Mouse (Mus musculus) lung, postnatal 0 days (tissue): ENCODE data around the gene B230219D22Rik. TPM values are rescaled to one million over a fixed set of nuclear protein-coding genes. Genes with fewer than 3 reads are reported as not detected.

Source experiments
- ATAC-seq: fragments of 200-750 bp; cut with Nextera tagmentation; 2 replicates; pipeline ENCODE4 v1.8.0; 2017; ENCODE audit warnings: moderate library complexity
- DNase-seq: peaks from one replicate; pipeline ENCODE4 v3.0.0-alpha.2; 2016; ENCODE audit warnings: low spot score
- H3K27ac ChIP-seq: fragments of 300-500 bp; sonication (generic); 2 replicates; pipeline ENCODE4 v1.5.1; 2014; ENCODE audit warnings: antibody characterized with exemption, mild to moderate bottlenecking, low read length, mixed read lengths
- H3K27me3 ChIP-seq: fragments of 300-500 bp; sonication (generic); replicated peaks from 2 replicates; pipeline ENCODE4 v1.6.1; 2014; ENCODE audit warnings: low read length, mixed read lengths; ENCODE audit not compliant: insufficient read depth
- H3K36me3 ChIP-seq: fragments of 300-500 bp; sonication (generic); 2 replicates; pipeline ENCODE4 v1.6.1; 2014; ENCODE audit warnings: low read length, mixed read lengths; ENCODE audit not compliant: insufficient read depth
- H3K4me1 ChIP-seq: fragments of 300-500 bp; sonication (generic); 2 replicates; pipeline ENCODE4 v1.6.1; 2014; ENCODE audit warnings: antibody characterized with exemption, low read depth, low read length, mixed read lengths; ENCODE audit not compliant: insufficient read depth
- H3K4me2 ChIP-seq: fragments of 300-500 bp; sonication (generic); replicated peaks from 2 replicates; pipeline ENCODE4 v1.6.1; 2014; ENCODE audit warnings: low read depth, mild to moderate bottlenecking, low read length, moderate library complexity, mixed read lengths
- H3K4me3 ChIP-seq: fragments of 300-500 bp; sonication (generic); 2 replicates; pipeline ENCODE4 v1.5.1; 2014; ENCODE audit warnings: low read depth, low read length
- H3K9ac ChIP-seq: fragments of 300-500 bp; sonication (generic); replicated peaks from 2 replicates; pipeline ENCODE4 v1.6.1; 2014; ENCODE audit warnings: low read depth, mild to moderate bottlenecking
- H3K9me3 ChIP-seq: fragments of 300-500 bp; sonication (generic); 2 replicates; pipeline ENCODE4 v1.6.1; 2016; ENCODE audit warnings: low read length, mixed read lengths
- CTCF ChIP-seq: IDR thresholded peaks from 2 replicates; pipeline ENCODE4 v1.5.1; 2016; ENCODE audit warnings: antibody characterized with exemption, mild to moderate bottlenecking
- EP300 ChIP-seq: IDR thresholded peaks from 2 replicates; pipeline ENCODE4 v1.6.1; 2016; ENCODE audit warnings: antibody characterized with exemption, mild to moderate bottlenecking, control low read depth
- WGBS: fragments of 180-500 bp; shearing (Covaris S2); extraction: QIAGEN DNeasy Blood & Tissue Kit; methylation state at CpG from one replicate; pipeline ENCODE4 v1.1.7; 2014; 5-methylcytosine and 5-hydroxymethylcytosine counted together
- polyA plus RNA-seq: library from polyadenylated mRNA; unstranded; fragments of >200 nt; fragmentation: Nextera tagmentation; extraction: Ambion mirVana; gene quantifications from 2 replicates; pipeline ENCODE4 v1.2.1, GENCODE M21; 2015

Gene B230219D22Rik
- polyA plus RNA-seq, 1 experiment from 2014 or later = 33.9 TPM

DNA sequence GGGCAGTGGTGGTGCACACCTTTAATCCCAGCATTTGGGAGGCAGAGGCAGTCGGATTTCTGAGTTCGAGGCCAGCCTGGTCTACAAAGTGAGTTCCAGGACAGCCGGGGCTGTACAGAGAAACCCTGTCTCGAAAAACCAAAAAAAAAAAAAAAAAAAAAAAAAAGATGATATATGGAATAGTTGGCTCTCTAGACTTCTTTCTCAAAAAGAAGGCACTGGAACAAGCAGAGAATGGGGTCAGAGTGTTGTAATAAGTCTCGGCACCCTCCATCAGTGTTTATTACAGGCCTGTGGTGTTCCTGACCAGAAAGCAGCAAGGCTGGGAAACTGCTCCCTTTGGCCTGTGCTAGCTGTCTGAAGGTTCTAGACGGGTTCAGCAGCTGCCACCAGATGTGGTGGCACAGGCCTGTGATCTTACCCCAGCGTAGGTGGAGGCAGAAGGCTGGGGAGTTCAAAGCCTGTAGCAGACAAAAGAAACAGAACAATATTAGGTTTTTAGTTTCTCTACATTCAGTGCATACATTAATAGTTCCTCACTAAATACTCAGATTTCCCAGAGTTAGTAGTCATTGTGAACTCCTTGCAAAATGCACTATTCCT is 23.1 kb downstream of the B230219D22Rik start:
- no peak overlapping the region for H3K9ac ChIP-seq
- no peak overlapping the region for H3K4me3 ChIP-seq
- H3K27me3 ChIP-seq = no peaks in the 10 kb centered on the region
- TF ChIP-seq EP300 (no peak), CTCF (no peak)
- WGBS = 79% methylated on average over 5 of the region's 7 CpGs
- H3K36me3 ChIP-seq = no peaks in the 10 kb centered on the region
- no peaks in the 10 kb centered on the region for H3K4me1 ChIP-seq
- no peak for ATAC-seq
- no peak overlapping the region for H3K4me2 ChIP-seq
- H3K9me3 ChIP-seq = no peaks in the 10 kb centered on the region
- peak; percentile 40 for DNase-seq
- no peak overlapping the region for H3K27ac ChIP-seq

DNA sequence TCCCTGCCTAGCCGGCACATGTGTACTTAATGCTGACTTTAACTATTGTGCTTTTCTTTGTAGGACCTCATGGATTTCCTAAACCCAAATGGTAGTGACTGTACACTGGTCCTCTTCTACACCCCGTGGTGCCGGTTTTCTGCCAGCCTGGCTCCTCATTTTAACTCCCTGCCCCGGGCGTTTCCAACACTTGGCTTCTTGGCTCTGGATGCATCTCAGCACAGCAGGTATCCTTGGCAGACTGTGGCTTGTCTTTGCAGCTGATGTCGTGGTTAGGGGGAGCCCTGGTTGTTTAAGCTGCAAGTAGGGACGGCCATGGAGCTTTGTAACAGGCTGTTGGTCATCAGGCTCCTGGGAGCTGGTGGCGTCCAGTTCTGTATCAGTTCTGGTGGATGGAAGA is 28.6 kb downstream of the B230219D22Rik start:
- H3K4me3 ChIP-seq = no peak overlapping the region
- 81% methylated on average over 8 of the region's 8 CpGs for WGBS
- H3K4me1 ChIP-seq = no peaks in the 10 kb centered on the region
- H3K36me3 ChIP-seq = peaks cover 11% of the 10 kb centered on the region; the same call in 1 of the 2 replicates
- no peak overlapping the region for H3K9ac ChIP-seq
- H3K27me3 ChIP-seq = no peaks in the 10 kb centered on the region
- no peak for DNase-seq
- no peak overlapping the region for H3K27ac ChIP-seq
- ATAC-seq = no peak
- H3K4me2 ChIP-seq = no peak overlapping the region
- TF ChIP-seq CTCF (no peak), EP300 (no peak)
- no peaks in the 10 kb centered on the region for H3K9me3 ChIP-seq

GRCm38 (mm10) chr13:55721995-55722394 is 29.1 kb downstream of the B230219D22Rik start:
- Histone ChIP-seq H3K9me3 (no peaks in the 10 kb centered on the region), H3K27me3 (no peaks in the 10 kb centered on the region), H3K4me3 (no peak overlapping the region), H3K4me2 (no peak overlapping the region), H3K36me3 (peaks cover 11% of the 10 kb centered on the region; the same call in 1 of the 2 replicates), H3K27ac (no peak overlapping the region), H3K9ac (no peak overlapping the region), H3K4me1 (no peaks in the 10 kb centered on the region)
- 91% methylated on average over 2 of the region's 2 CpGs for WGBS
- TF ChIP-seq CTCF (no peak), EP300 (no peak)
- DNase-seq (no peak), ATAC-seq (no peak)

GRCm38 (mm10) chr13:55726598-55727119 is 33.7 kb downstream of the B230219D22Rik start:
- TF ChIP-seq EP300 = no peak
- peak; percentile 35; the same call in 1 of the 2 replicates for TF ChIP-seq CTCF
- H3K27ac ChIP-seq = peak overlapping the region; percentile 95
- DNase-seq (no peak), ATAC-seq (no peak)
- no peaks in the 10 kb centered on the region for H3K4me1 ChIP-seq
- H3K9ac ChIP-seq = peak overlapping the region; percentile 64
- no peaks in the 10 kb centered on the region for H3K9me3 ChIP-seq
- H3K4me3 ChIP-seq = peak overlapping the region; percentile 61
- peak overlapping the region; percentile 79 for H3K4me2 ChIP-seq
- WGBS = 0% methylated on average over 4 of the region's 4 CpGs
- H3K27me3 ChIP-seq = no peaks in the 10 kb centered on the region
- H3K36me3 ChIP-seq = peaks cover 6% of the 10 kb centered on the region; the same call in 1 of the 2 replicates

- TF ChIP-seq CTCF (peak; percentile 29), EP300 (no peak)
- Histone ChIP-seq H3K4me2 (peak within 1 kb of the TSS; percentile 79), H3K36me3 (0 out of 2 replicates have a peak, but pooled peaks cover 3% of the 10 kb centered on the region), H3K27me3 (no peaks in the 10 kb centered on the region), H3K27ac (peak within 1 kb of the TSS; percentile 95), H3K4me1 (no peaks in the 10 kb centered on the region), H3K4me3 (peak within 1 kb of the TSS; percentile 61), H3K9ac (peak within 1 kb of the TSS; percentile 64), H3K9me3 (no peaks in the 10 kb centered on the region)
- under 1% methylated on average over 50 of the region's 73 CpGs for WGBS
- ATAC-seq (peak; percentile 97), DNase-seq (peak; percentile 92)
Measured at GRCm38 (mm10) chr13:55727120-55727838, 34.4 kb downstream of the B230219D22Rik start, which contains the start of gene Pcbd2. TSS of gene Pcbd2 (plus strand) at chr13:55727368.

GRCm38 (mm10) chr13:55727839-55728238 is 34.9 kb downstream of the B230219D22Rik start:
- Histone ChIP-seq H3K9ac (peak overlapping the region; percentile 64), H3K4me1 (no peaks in the 10 kb centered on the region), H3K9me3 (no peaks in the 10 kb centered on the region), H3K27ac (peak overlapping the region; percentile 95), H3K36me3 (0 out of 2 replicates have a peak, but pooled peaks cover 3% of the 10 kb centered on the region), H3K4me2 (peak overlapping the region; percentile 79), H3K4me3 (peak overlapping the region; percentile 61), H3K27me3 (no peaks in the 10 kb centered on the region)
- peak; percentile 96 for DNase-seq
- WGBS = 2% methylated on average over 19 of the region's 19 CpGs
- TF ChIP-seq CTCF (peak; percentile 73), EP300 (peak; percentile 56; the same call in 1 of the 2 replicates)
- ATAC-seq = peak; percentile 81
